Mouse (Mus musculus) myocyte (in vitro differentiated cells): ENCODE measurements around the gene Zfp697.
"Not testable (repeated sequence)": the region's sequence is repeated elsewhere in the genome, so short reads cannot be mapped to it uniquely, and the experiment has no call there.

Experiments
- E2F4 ChIP-seq: IDR thresholded peaks from one replicate; pipeline ENCODE4 v1.6.1; 2011; ENCODE audit warnings: mild to moderate bottlenecking, control low read depth, moderate library complexity; ENCODE audit not compliant: insufficient read depth
- MAX ChIP-seq: IDR thresholded peaks from one replicate; pipeline ENCODE4 v1.6.1; 2011; ENCODE audit warnings: low read depth, mild to moderate bottlenecking, control low read depth
- MYOD1 ChIP-seq, 3 experiments: IDR thresholded peaks; one replicate each; pipeline ENCODE4 v1.6.1; 2011; ENCODE audit warnings: control low read depth in 2 of 3, low read depth in 2 of 3, mild to moderate bottlenecking in 2 of 3, moderate library complexity in 1 of 3; ENCODE audit not compliant: insufficient read length in 2 of 3, control insufficient read depth in 1 of 3
- POLR2A ChIP-seq: IDR thresholded peaks from one replicate; pipeline ENCODE4 v1.6.1; 2011; ENCODE audit warnings: low read depth, mild to moderate bottlenecking, control low read depth, moderate library complexity; ENCODE audit not compliant: insufficient read length
- POLR2AphosphoS2 ChIP-seq: IDR thresholded peaks from one replicate; pipeline ENCODE4 v1.6.1; 2011; ENCODE audit warnings: low read depth, control low read depth; ENCODE audit not compliant: insufficient read length
- TCF12 ChIP-seq: IDR thresholded peaks from one replicate; pipeline ENCODE4 v1.6.1; 2011; ENCODE audit warnings: mild to moderate bottlenecking, control low read depth; ENCODE audit not compliant: poor library complexity, insufficient read depth, severe bottlenecking
- USF1 ChIP-seq: IDR thresholded peaks from one replicate; pipeline ENCODE4 v1.6.1; 2011; ENCODE audit warnings: low read depth, mild to moderate bottlenecking, control low read depth, moderate library complexity

- not testable (repeated sequence) for TF ChIP-seq MAX; E2F4; USF1; POLR2A; POLR2AphosphoS2; MYOD1 (IDR thresholded peaks at IDR 0.05; ENCODE audit: control insufficient read depth in 1 of 3, insufficient read length in 2 of 3, low read depth in 2 of 3); TCF12
These were observed 61.0 kb downstream of the Zfp697 start for GRCm38 (mm10) chr3:98443149-98443779.
